Mouse (Mus musculus): ENCODE measurements around the gene Cyp17a1. TPM values are rescaled to one million over a fixed set of nuclear protein-coding genes. Genes with fewer than 3 reads are reported as not detected.
A peak's percentile ranks its signal among the peaks of the same experiment; 100 is the strongest.

Cyp17a1 gene
- total RNA-seq, 1 experiment from 2014 or later, result not detected

GRCm38 (mm10) chr19:46621236-46622183 lies 51.5 kb downstream of the Cyp17a1 start:
- no peak for ATAC-seq (replicated peaks; ENCODE audit: low read depth, poor library complexity, severe bottlenecking)

GRCm38 (mm10) chr19:46620016-46620808 lies 52.8 kb downstream of the Cyp17a1 start:
- ATAC-seq (replicated peaks; ENCODE audit: low read depth, poor library complexity, severe bottlenecking), result no peak

GRCm38 (mm10) chr19:46619518-46619917 lies 53.5 kb downstream of the Cyp17a1 start:
- no peak for ATAC-seq (replicated peaks; ENCODE audit: low read depth, poor library complexity, severe bottlenecking)

- no peak for ATAC-seq (replicated peaks; ENCODE audit: low read depth, poor library complexity, severe bottlenecking)
Measured at GRCm38 (mm10) chr19:46619001-46619400, 54.0 kb downstream of the Cyp17a1 start.

- peak; percentile 81 for ATAC-seq (replicated peaks; ENCODE audit: low read depth, poor library complexity, severe bottlenecking)
Measured at GRCm38 (mm10) chr19:46618322-46618721, 54.6 kb downstream of the Cyp17a1 start.

- ATAC-seq (replicated peaks; ENCODE audit: low read depth, poor library complexity, severe bottlenecking), result no peak
Measured at GRCm38 (mm10) chr19:46617361-46617760, 55.6 kb downstream of the Cyp17a1 start.

Other genes with a start within 250 kb of the Cyp17a1 start
- 17.7 and 30.3 TPM in 2 replicates for gene Trim8, start 171.5 kb downstream of the Cyp17a1 start, total RNA-seq (2017)
- gene Arl3, start 100.0 kb downstream of the Cyp17a1 start, total RNA-seq (2017), result 25.5 and 27.3 TPM in 2 replicates
- 8.9 and 13.3 TPM in 2 replicates for gene Sfxn2, start 99.8 kb downstream of the Cyp17a1 start, total RNA-seq (2017)
- gene Wbp1l, start 74.1 kb downstream of the Cyp17a1 start, total RNA-seq (2017), result 19.1 and 27.7 TPM in 2 replicates
- gene Borcs7, start 16.7 kb upstream of the Cyp17a1 start, total RNA-seq (2017), result 3.7 and 5.8 TPM in 2 replicates
- 48.9 and 53.3 TPM in 2 replicates for gene As3mt, start 34.3 kb upstream of the Cyp17a1 start, total RNA-seq (2017)
- 9.0 and 10.7 TPM in 2 replicates for gene Cnnm2, start 88.4 kb upstream of the Cyp17a1 start, total RNA-seq (2017)

Data from common myeloid progenitor, adult 5-6 weeks (primary cell).